Mouse (Mus musculus): ENCODE data around the gene Abat.

The Abat gene

DNA sequence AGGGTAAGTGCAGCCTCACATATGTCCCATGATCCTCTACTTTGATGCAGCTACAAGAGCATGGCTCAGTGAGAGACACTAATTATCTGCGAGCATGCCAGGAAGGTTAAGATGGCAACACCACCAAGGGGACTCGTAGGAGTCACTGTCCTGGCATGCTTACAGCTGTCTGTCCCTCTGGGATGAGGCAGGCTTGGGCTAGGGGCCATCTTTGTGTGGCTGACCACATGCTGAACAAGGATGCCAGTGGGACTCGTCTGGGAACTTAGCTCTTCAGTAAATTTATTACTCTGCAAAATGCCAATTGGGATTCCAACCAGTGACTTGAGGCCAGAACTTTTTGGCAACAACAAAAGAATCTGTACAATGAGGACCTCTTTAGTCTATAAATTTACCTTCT, 62.9 kb downstream of the Abat start:
- DNase-seq: no peak

DNA sequence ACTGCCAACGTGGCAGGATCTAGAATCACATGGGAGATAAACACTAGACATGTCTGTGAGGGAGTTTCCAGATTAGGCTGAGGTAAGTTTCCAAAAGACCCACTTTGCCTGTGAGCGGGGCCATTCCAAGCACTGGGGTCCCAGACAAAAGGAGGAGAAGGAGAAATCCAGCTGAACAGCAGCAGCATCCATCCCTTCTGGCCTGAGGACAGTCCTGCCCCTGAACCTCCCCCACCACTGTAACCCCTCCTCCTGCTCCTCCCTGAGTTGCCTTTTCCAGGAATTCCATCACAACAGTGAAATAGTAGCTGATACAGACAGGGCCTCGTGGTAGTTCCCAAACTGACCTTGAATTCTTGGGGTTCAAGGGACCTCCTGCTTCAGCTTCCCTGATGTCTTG, 63.7 kb downstream of the Abat start:
- DNase-seq: no peak

DNA sequence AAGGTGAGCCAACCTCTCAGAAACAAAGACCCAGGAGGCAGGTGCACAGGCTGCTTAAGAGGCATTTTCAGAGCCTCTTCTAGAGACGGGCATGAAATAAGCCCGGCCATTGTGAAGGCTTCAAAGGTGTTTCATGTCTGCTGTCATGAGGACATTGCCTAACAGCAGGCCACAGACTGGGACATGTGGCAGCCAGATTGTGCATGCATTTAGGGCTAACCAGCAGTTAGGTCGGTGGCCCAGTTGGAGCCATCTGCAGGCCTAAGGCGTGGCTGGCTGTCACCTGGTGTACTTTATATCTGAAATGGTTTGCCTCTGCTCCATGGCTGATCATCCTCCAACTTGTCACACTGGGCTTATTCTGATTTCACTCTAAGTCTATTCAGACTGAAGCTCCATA, 65.1 kb downstream of the Abat start:
- DNase-seq: no peak

DNA sequence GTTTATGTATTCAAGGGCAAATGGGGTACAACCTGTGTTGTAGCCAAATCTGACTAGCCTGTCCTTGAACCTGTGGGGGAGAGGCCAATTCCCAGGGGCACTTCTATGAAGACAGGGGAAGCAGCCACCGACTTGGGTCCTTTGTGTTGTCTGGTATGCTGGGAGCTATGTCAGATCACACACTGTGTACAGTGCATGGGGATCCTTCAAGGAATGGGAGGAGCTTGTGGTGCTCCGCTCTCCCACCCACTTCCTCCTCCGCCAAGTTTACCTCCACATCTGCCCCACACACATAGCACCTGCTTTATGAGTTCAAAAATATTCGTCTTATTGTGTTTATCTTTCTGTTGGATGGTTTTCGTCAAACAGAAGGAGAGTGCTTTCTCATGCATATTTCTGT, 66.3 kb downstream of the Abat start:
- no peak for DNase-seq

DNA sequence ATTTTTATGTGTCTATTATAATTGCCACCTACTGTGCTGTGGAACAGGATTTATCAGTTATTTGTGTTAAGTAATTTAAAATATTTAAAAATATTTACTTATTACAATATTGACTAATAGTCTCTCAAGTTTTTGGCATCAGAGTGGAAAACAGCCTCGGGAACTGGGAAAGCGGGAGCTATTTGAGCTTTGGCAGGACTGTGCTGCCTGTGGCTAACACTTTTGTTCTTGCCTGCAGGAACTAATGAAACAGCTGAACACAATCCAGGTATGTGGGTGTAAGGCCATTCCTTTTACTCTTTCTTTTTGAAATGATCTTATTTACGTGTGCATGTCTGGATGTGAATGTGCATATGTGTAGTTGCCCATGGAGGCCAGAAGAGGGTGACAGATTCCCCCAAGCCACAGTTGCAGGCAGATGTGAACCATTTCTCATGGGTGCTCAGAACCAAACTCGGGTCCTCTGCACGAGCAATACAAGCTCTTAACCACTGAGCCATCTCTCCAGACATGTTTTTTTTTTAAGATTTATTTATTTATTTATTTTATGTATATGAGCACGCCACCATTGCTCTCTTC, 68.5 kb downstream of the Abat start:
- no peak for DNase-seq

DNA sequence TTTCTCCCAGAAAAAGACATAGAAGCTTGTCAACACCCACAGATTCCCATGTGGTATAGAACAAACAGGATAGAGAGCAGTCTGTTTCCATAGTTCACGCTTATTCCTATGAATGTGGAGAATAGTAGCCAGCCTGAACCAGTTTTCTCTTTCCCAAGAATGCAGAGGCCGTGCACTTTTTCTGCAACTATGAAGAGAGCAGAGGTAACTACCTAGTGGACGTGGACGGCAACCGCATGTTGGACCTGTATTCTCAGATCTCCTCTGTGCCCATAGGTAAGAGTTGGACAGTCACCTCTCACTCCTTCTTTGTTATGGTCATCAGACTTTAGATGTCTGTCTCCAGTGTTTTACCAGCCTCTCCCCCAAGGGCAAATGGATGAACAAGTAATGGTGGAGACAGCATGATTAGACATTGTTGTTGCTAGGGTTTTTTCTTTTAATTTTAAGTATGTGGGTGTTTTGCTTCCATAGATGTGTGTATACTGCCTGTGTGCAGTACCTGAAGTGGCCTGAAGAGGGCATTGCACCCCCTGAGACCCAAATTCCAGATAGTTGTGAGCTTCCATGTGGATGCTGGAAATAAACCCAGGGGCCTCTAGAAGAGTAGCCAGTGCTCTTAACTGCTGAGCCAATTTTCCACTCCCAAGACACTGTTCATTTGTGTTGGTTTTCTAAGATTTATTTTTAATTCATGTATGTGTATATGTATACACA, 69.5 kb downstream of the Abat start:
- DNase-seq: no peak

DNA sequence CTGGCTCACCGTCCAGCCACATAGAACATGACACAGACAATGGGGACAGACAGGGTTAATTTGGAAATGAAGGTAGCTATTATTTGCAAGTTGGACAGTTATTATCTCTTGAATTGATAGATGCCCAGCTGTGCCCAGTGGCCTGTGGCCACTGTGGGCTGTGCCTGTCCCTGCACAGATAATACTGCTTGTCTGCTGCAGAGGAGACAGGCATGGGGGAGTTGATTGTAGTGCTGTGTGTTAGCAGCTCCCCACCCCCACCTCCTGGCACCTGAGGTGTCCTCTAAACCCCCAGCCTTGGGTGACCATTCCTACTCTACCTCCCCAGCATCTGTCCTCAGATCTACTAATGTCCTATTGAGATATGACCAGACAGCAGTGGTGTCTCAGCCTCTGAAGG, 71.0 kb downstream of the Abat start:
- no peak for DNase-seq

DNA sequence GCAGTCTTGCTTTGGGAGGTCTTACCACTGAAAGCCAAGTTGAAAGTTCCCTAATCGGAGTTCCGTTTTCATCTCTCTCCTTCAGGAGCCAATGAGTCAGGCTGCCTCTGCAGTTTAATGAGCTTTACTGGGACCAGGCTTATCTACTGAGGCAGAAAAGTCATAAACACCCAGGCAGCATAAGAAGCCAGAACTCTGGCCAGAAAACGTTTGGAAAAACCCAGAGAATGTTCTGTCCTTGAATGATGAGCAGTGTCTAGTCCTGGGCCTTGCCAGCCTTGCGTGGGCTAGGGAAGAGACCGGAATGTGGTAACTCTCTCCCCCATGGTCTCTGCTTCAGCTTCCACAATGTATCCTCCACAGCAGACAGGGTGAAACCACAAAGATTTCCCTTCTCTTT, 71.8 kb downstream of the Abat start:
- no peak for DNase-seq

DNA sequence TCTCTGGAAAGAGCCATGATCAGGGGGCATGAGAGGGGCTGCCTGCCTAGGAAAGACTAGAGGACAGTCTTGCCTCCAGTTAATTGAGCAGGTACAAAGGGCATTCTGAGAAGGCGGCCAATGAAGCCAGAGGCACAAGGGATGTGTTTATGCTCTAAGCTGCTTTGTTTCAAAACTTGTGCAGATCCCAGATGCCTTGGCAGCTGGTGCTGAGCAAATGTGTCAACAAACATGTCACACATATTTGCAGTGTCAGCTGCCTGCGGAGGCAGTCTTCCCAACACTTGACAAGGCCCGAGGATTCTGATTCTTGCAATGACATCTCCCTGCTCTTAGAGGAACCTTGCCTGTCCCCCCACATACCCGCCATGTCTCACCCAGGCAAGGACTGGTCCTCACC, 82.2 kb downstream of the Abat start:
- no peak for DNase-seq

DNA sequence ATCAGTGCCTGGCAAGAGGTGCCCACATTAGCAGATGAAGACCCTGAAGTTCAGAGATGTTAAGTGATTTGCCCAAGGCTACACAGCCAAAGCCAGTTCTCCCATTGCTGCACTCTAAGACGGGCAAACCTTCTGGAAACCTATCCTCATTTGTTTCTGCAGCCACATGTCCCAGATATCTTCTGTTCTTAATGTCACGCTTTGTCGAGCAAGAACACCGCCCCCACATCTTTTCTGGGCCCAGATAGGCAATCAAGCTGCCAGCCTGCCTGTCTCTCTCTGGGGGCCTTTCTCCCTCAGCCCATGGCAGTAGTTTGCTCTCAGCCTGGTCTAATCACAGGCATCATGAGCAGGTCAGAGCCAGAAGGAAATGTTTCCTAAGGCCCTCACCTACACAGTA, 83.1 kb downstream of the Abat start:
- DNase-seq: no peak

DNA sequence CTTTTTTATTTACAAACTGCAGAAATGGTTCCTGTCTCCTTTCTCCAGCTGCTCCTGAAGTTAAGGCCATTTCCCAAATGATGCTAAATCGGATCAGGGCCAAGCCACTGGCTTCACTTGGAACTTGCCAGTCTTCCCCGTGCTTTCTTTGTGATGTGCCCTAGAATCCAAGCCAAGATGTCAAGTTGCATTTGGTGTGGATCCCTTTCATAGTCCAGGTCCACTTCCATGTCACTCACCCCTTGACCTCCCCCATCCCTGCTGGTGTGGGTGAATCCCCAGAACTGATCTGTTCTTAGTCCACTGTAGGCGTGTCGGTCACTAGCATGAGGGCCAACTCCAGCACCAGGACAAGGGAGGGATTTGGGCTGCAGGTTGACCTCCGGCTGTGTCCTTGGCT, 84.3 kb downstream of the Abat start:
- DNase-seq: no peak

DNA sequence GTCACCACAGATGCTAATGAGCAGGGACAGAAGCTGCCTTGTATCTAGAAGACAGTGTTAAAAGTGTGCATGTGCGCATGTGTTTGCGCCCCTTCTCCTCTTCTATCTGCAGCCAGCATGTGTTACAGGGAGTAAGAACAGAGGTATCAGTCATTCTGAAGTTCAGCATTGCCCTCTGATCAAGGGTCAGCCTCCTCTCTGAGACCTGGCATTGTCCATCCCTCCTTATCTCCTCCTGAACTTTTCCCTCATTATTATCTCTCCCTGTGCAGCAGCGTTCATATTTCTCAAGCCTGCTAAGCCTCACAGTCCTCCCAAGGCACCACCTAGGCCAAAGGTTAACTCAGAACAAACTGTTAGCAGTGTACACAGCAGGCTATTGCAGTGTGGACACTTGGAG, 90.6 kb downstream of the Abat start:
- no peak for DNase-seq

DNA sequence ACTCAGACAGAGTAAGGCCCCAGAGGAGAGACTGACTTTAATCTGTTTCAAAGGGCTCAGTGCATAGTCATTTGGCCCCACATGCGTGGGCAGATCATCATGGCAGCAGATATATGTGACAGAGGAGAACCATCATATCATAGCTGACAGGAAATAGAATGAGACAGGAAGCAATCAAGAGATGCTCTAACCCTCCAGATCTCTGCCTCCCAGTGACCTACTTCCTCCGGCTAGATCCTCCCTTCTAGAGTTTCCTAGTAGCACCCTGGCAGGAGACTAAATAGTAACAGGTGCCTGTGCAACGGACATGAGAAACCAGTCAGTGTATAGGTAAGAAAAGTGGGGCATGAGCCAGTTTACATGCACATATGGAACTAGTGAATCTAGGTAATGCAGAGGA, 97.2 kb downstream of the Abat start:
- no peak for DNase-seq

DNA sequence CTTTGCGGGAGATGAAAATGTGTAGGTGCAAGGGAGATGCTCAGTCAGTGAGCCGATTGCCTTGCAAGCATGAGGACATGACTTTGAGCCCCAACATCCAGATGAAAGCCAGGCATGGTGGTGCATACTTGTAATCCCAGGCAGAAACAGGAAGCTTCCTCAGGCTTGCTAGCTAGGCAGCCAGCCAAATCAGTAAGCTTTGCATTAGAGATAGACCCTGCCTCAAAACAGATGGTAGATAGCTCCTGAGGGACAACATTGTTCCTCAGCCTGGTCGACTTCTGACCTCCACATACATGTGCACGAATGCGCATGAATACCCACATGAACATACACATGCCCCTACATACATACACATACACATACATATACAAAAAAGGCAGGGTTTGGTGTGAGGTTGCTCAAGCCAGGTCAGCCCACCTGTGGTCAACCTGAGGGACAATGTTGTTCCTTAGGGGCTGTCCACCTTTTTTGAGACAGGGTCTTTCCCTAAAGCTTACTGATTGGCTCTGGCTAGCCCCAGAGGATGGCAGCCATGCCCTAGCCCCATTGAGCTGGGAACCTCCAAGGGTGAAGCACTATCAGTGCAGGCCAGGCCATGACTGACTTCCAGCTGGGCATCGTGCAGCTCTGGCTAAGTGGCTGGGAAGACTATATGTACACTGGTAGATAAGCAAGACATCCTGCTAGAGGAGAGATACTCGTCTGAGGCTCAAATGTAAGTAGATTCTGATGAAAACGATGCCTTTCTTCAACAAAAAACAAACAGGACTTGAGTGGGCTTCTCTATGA, 99.2 kb downstream of the Abat start:
- no peak for DNase-seq

DNA sequence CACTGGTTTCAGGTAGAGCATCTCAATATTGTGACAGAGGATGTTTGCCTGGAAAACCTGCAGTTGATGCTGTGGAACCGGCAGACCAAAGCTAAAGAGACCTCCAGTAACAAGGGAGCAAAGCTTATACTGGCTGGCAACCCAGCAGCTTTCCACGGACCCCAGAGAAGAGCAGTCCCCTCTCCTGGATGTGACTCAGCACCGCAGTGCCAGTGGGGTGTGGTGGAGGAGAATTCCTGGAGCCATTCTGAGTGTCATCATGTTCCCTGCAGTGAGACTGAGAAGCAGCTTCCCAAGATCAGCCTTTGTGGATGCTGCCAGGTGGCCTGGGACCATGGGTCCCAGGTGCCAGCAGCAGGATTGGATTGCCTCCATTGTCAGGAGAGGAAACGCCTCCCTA, 99.8 kb downstream of the Abat start:
- DNase-seq: no peak

DNA sequence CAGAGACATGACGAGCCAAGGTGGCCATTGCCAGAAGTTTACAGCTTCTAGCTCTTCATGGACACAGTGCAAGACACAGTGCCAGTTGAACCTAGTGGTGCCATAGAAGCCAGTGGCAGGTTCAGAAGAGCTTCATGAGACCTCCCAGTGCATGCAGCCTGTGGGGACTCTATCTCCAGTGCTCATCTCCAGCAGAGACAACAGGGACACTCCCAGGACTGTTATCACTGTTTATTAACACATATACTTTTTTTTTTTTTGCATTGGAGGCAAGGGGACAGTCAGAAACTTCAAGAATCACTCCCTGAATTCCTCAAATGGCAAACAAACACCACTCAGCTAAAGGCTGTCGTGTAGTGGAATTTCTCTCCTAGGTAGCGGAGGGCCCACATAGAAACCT, 100.2 kb downstream of the Abat start:
- DNase-seq: no peak

DNA sequence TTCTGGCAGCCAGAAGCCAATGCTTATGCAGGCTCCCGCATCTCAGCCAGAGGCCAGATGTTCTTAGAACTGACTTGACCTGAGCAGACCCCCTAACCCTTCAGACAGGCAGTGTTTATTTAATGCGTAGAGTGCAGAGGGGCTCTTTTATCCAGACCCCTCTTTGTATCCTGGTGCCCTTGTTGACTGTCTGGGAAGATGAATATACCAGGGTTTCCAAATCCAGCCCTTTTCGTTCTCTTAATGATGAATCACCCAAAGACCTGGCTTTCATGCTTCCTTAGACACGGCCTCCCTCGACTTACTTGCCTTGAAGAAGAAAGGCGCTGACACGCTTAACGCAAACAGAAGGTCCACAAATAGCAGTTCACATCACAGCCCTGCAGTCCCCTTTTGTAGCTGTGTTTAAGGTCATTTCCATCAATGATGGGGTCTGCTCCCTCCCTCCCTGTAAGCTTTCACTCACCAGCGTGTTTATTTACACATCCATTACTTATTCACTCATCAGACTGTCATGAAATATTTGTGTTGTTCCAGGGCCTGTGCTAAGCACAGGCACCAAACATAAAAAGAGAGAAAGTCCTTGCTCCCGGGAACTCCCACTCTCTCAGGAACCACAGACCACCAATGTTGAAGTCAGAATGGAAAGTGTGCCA, 106.6 kb downstream of the Abat start:
- no peak for DNase-seq

DNA sequence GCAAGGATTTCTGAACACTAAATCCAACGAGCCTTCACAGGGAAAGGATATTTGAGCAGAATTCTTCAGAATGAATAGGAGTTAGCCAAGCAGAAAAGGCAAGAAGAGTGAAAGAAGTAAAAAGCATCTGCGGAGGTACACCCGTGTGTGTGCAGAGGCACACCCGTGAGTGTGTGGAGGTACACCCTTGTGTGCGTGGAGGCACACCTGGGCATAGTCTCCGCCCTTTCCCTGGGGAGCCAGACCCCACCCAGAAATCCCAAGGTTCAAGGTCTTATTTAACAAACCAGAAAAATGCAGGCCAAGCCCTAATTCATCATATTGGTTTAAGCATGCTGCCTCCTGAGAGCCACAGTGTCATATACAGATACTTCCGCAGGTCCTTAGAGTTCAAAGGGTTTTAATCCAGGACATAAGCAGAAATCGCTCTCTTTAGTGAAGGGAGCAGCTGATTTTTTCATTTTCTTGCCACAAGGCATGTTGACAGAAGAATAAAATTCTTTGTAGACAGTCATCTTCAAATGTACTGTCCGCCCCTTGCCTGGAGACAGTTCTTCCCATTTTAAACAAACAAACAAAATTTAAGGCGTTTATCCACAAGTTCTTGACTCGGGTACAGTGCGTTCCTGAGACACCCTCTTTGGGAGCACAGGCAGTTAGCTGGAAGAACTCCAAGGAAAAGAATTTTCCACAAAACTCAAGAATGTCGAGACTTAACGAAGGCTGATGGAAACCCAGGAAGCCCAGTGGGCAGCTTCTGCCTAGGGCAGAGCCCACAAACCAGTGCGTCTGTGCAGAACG, 107.3 kb downstream of the Abat start:
- DNase-seq: no peak

DNA sequence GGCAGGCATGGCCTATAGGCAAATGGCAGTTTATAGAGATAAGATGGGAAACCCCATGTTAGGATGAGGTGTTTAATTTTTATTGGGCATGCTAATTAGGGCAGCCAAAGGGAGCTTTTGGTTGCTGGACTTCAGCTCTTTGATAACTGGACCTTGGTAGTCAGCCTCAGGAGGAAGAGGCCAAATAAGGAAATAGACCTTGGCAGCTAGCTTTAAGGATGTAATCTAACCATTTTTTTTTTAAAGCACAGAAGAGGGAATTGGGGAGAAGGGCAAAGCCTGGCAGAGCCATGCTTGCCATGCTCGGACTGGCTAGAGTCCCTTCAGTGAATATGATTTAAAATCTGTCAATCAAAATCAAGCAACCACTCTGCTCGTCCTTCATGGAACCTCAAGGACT, 117.2 kb downstream of the Abat start:
- DNase-seq: no peak

DNA sequence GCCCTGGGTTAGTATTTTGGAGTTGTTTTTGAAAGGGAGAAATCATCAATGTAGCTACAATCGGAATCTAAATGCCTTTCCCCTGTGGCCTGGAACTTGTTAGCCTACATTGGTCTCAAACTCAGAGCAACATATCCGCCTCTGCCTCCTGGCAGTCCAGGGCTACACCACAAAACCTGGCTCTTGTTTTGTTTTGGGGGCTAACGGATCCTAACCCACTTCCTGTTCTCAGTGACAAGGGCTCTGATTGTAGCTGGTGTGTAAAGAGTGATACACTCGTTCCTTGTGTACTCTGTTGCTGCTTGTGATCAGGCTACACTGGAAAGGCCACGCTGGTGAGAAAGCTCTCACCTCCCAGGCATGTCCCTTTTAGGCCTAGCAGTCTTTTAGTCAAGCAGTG, 118.2 kb downstream of the Abat start:
- no peak for DNase-seq

DNA sequence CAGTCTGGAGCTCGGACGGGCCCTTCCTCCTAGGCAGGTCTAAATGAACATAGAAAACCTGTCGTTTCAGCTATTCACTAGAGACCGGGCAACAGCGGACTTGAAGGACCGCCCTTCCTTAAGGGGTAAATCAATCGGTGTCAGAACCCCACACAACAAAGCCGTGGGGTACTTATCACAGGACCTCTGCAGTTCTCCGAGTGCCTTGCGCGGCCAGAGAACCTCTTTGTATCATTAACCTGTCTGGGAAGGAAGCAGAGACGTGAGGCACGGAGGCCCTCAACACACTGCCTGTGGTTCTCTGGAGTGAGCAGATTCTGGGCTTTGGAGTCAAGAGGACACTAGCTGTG, 123.6 kb downstream of the Abat start:
- no peak for DNase-seq

DNA sequence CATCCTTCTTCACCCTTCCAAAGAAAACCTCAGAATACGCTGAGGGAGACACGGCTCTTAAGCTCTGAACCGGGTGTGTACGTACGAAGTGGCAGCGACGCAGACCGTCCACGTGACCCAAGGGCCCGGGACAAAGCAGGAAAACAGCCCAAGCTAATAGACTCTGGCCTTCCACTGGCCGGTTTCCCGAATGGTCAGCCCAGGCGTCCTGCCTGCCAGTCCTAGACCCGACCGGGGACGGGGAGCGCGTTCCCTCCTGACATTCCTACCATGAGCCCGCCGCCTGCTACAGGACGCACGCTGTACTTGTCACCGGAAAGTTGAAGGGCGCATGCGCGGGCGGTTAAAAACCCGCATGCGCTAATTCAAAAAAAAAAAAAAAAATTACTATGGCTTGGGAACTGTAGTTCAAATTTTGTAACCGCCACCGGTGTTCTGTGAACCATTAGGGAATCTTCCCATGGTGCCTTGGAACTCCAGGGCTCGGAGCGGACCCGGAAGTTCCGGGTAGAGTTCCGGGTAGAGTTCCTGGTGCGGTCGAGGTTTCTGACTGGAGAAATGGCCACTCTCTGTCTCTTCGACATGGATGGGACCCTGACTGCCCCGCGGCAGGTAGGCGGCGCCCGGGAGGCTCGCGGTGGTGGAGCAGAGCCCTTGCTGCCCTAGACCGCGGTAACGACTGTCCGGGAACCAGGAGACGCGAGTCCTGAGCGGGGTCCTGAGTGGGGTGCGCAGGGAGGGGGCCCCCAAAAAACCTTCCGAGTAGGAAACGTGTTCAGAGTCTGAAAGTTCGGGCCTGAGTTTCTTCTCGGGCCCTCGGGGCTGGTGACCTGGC, 124.2 kb downstream of the Abat start, which contains the start of the genes Pmm2 and Tmem186:
Gene Pmm2 (plus strand): TSS at position 458 of the 835 bp plus-strand sequence.
Gene Tmem186 (minus strand): TSS at position 496 of the 835 bp plus-strand sequence.
- peak; percentile 83 for DNase-seq

All from cerebellum, adult 11 months (tissue).